ENCODE assay signal across 8 mouse cellular contexts in genomic region chr6:53817763-53818174, GRCm38 (mm10). TPM values are rescaled to one million over a fixed set of nuclear protein-coding genes. Genes with fewer than 3 reads are reported as not detected.
A peak's percentile ranks its signal among the peaks of the same experiment; 100 is the strongest.
DNase-seq lines count a peak whose midpoint lies in the region; ATAC-seq and TF ChIP-seq lines count a peak whose summit lies in the region.

No protein-coding gene starts in this region.

- peaks cover 34% of the 10 kb centered on the region for H3K4me1 ChIP-seq in heart, embryonic 10.5 days
- H3K4me1 ChIP-seq in embryonic facial prominence, embryonic 12.5 days, result peaks cover 39% of the 10 kb centered on the region
- peaks cover 35% of the 10 kb centered on the region; the same call in 1 of the 2 replicates for H3K4me1 ChIP-seq in hindbrain, embryonic 14.5 days (replicated peaks; ENCODE audit: control insufficient read depth, insufficient read depth, low read length)
- H3K4me1 ChIP-seq in lung, adult 2 months (ENCODE audit: control insufficient read depth, insufficient read depth, low read length), result peaks cover 19% of the 10 kb centered on the region
- peaks cover 35% of the 10 kb centered on the region for H3K4me1 ChIP-seq in olfactory bulb, adult 2 months (ENCODE audit: control insufficient read depth, insufficient read depth, low read length)

- peaks cover 53% of the 10 kb centered on the region for H3K27me3 ChIP-seq in heart, embryonic 10.5 days (ENCODE audit: insufficient read depth, poor library complexity, severe bottlenecking)
- peaks cover 8% of the 10 kb centered on the region; the same call in 1 of the 2 replicates for H3K27me3 ChIP-seq in embryonic facial prominence, embryonic 12.5 days
- peaks cover 64% of the 10 kb centered on the region for H3K27me3 ChIP-seq in hindbrain, embryonic 14.5 days (ENCODE audit: control insufficient read depth, insufficient read depth, low read length)

- H3K36me3 ChIP-seq in heart, embryonic 10.5 days, result no peaks in the 10 kb centered on the region
- no peaks in the 10 kb centered on the region for H3K36me3 ChIP-seq in embryonic facial prominence, embryonic 12.5 days
- H3K36me3 ChIP-seq in hindbrain, embryonic 14.5 days (replicated peaks; ENCODE audit: control insufficient read depth, insufficient read depth), result no peaks in the 10 kb centered on the region

- H3K27ac ChIP-seq in heart, embryonic 10.5 days, result peak overlapping the region; percentile 57; the same call in 1 of the 2 replicates
- peak overlapping the region; percentile 93; the same call in 1 of the 2 replicates for H3K27ac ChIP-seq in embryonic facial prominence, embryonic 12.5 days
- H3K27ac ChIP-seq in hindbrain, embryonic 14.5 days, result 0 out of 2 replicates have a peak overlapping the region, but pooled peaks have one; percentile 20
- no peak overlapping the region for H3K27ac ChIP-seq in olfactory bulb, adult 2 months (ENCODE audit: insufficient read depth, low read depth, low read length)

- no peak for ATAC-seq in embryonic facial prominence, embryonic 12.5 days (ENCODE audit: insufficient number of reproducible peaks, insufficient read depth, low FRiP score, low TSS enrichment)
- no peak for ATAC-seq in hindbrain, embryonic 14.5 days (ENCODE audit: low FRiP score)

- TF ChIP-seq CTCF in lung, adult 2 months (IDR thresholded peaks at IDR 0.05; ENCODE audit: insufficient read depth, low read length), result no peak
- TF ChIP-seq CTCF in olfactory bulb, adult 2 months (IDR thresholded peaks at IDR 0.05; ENCODE audit: insufficient read depth, low read depth, low read length), result no peak

- intact Hi-C loops in left cerebral cortex, postnatal 25 days (cut with DNase I), result loop anchor here (5.0 kb wide), 1 partner anchor 55 kb away; no protein-coding TSS in a partner anchor

- H3K9me3 ChIP-seq in heart, embryonic 10.5 days, result no peaks in the 10 kb centered on the region
- no peaks in the 10 kb centered on the region for H3K9me3 ChIP-seq in embryonic facial prominence, embryonic 12.5 days
- H3K9me3 ChIP-seq in hindbrain, embryonic 14.5 days (ENCODE audit: control insufficient read depth, low read length), result no peaks in the 10 kb centered on the region

- H3K4me3 ChIP-seq in heart, embryonic 10.5 days, result peak overlapping the region; percentile 69
- peak overlapping the region; percentile 56 for H3K4me3 ChIP-seq in embryonic facial prominence, embryonic 12.5 days
- peak overlapping the region; percentile 51 for H3K4me3 ChIP-seq in hindbrain, embryonic 14.5 days (replicated peaks; ENCODE audit: low read length)
- H3K4me3 ChIP-seq in lung, adult 2 months (replicated peaks; ENCODE audit: extremely low read depth, low read depth, low read length), result peak overlapping the region; percentile 68
- peak overlapping the region; percentile 40 for H3K4me3 ChIP-seq in olfactory bulb, adult 2 months (ENCODE audit: insufficient read depth, low read depth, low read length)

- H3K9ac ChIP-seq in embryonic facial prominence, embryonic 12.5 days, result peak overlapping the region; percentile 80
- peak overlapping the region; percentile 63 for H3K9ac ChIP-seq in hindbrain, embryonic 14.5 days

- TF ChIP-seq POLR2A in lung, adult 2 months (IDR thresholded peaks at IDR 0.05; ENCODE audit: borderline replicate concordance, extremely low read depth, low read depth, low read length), result peak; percentile 13; the same call in 1 of the 2 replicates
- TF ChIP-seq POLR2A in olfactory bulb, adult 2 months (IDR thresholded peaks at IDR 0.05; ENCODE audit: insufficient read depth, low read depth, low read length), result no peak

- H3K4me2 ChIP-seq in embryonic facial prominence, embryonic 12.5 days (replicated peaks), result peak overlapping the region; percentile 93
- H3K4me2 ChIP-seq in hindbrain, embryonic 14.5 days (replicated peaks), result peak overlapping the region; percentile 90

- 11% methylated on average over 33 of the region's 33 CpGs for WGBS in heart, embryonic 10.5 days
- WGBS in embryonic facial prominence, embryonic 12.5 days, result 11% methylated on average over 33 of the region's 33 CpGs
- 20% methylated on average over 32 of the region's 33 CpGs for whole genome bisulfite sequencing in hindbrain, embryonic 14.5 days
- WGBS in lung, adult 2 months, result 21% methylated on average over 33 of the region's 33 CpGs
- 31% methylated on average over 33 of the region's 33 CpGs for WGBS in olfactory bulb, adult 2 months

- no peak for DNase-seq in heart, embryonic 10.5 days (ENCODE audit: low spot score)
- DNase-seq in heart, adult 9 months (ENCODE audit: low spot score in 2 of 2), result no peak
- no peak for DNase-seq in hindbrain, embryonic 14.5 days (ENCODE audit: low spot score)
- no peak for DNase-seq in lung, adult 2 months
- no peak for DNase-seq in left cerebral cortex, postnatal 25 days (ENCODE audit: low spot score in 2 of 2)
- DNase-seq in thymus, postnatal 14 days, result no peak

RNA-seq across cellular contexts. Expression of gene Tril, which starts 2.9 kb away (rescaled TPM):
- polyA plus RNA-seq in heart, embryonic 10.5 days (2016; fragmentation: Nextera tagmentation; extraction: Ambion mirVana), result 7.5 and 15.3 TPM in 2 replicates
- polyA plus RNA-seq in embryonic facial prominence, embryonic 12.5 days (2016; fragmentation: Nextera tagmentation; extraction: Ambion mirVana), result 67.1 and 77.0 TPM in 2 replicates
- polyA plus RNA-seq in hindbrain, embryonic 14.5 days (2014; fragmentation: Nextera tagmentation; extraction: Ambion mirVana), result 14.3 and 16.2 TPM in 2 replicates
- 27.0 and 28.6 TPM in 2 replicates for polyA plus RNA-seq in lung, adult 2 months (2012; rRNA removed)
- polyA plus RNA-seq in olfactory bulb, adult 2 months (2012; ENCODE audit: insufficient read depth, insufficient read length, low replicate concordance, missing spikeins), result not detected in 2 replicates
- total RNA-seq in left cerebral cortex, postnatal 25 days (2021), result 10 to 100 TPM; 32.1 to 34.4 TPM
